Mouse (Mus musculus) spleen, adult 12 weeks (tissue): ENCODE measurements around the gene Nup133.
A peak's percentile ranks its signal among the peaks of the same experiment; 100 is the strongest.

Experiments used
- DNase-seq: peaks from one replicate; pipeline ENCODE4 v3.0.0; 2022; ENCODE audit warnings: low spot score

Nup133 gene

DNA sequence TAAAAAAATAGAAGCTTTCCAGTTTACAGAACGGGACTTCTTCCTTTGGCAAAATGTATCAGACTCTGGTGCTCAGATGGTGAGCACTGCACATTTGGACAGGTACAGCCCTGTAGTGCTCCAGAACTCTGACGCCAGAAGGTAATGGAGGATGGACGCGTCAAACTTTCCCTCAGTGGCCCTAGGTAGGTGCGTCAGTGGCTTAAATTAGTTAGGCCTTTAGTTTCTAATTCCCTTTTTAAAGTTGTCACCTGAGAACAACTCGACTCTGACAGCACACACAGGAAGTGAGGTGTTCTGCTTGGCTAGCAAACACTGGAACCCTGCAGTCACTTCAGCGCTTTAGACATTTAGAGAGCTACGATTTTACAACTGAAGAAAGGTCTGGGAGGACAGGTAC lies 4.6 kb upstream of the Nup133 start:
- DNase-seq: peak; percentile 31

DNA sequence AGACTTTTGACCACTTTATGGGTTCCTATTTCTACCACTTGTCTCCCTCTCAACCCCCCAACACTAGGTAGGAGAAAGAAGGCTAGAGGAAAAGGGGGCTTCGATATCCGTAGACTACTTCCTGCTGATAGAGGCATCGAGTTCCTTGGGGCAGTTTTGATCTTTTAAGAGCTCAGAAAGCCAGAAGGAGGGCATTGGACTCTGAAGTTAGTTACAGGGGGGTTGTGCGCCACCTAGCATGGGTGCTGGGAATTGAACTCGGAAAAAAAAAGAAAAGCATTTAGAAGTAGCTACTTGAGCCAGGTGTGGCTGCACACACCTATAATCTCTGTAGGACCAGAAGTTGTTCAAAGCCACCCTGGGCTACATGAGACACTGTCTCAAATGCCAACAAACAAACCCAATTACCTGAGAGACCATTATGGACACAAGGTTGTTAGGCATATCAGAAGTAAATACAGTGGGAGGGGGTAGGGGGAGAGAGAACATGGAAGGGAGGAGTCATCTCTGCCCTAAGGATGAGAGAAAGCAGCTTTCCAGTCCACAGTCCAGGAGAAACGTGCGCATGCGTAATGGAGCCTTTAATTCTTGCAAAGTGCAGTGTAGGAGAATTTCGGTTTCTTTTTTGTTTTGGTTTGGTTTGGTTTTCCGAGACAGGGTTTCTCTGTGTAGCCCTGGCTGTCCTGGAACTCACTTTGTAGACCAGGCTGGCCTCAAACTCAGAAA lies 1.2 kb upstream of the Nup133 start:
- DNase-seq: peak; percentile 62

DNA sequence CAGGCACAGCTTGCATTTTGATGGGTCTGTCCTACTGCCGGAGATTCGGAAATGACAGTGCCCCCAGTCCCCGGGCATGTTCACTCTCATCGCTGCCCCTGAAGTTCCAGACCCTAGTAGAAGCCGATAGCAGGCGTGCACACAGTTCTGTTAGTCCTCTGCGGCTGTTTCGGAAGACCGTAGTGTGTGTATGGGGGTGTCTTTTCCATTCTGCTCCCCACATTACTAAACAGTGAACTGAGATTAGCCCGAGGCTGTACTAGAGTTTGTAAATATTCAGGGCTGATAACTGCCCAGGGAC lies 571 bp upstream of the Nup133 start:
- DNase-seq: no peak

DNA sequence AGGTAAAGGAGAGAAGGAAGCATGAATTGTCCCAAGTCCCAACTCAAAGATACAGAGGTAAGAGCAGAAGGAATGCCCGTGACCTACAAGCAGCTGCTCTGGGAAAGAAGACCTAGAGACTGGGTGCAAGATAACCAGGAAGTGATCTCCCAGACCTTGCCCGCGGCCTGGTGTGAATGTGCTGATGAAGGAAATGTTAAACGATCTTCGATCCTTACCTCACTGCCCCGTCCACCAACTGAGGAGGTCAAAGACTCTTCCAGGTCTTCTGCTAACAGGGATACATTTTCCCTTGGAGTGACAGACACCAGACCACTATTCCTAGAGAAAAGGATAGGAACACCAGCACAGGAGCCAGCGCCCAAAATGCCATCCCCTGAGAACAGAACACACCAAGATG lies 20.0 kb downstream of the Nup133 start:
- DNase-seq: no peak

DNA sequence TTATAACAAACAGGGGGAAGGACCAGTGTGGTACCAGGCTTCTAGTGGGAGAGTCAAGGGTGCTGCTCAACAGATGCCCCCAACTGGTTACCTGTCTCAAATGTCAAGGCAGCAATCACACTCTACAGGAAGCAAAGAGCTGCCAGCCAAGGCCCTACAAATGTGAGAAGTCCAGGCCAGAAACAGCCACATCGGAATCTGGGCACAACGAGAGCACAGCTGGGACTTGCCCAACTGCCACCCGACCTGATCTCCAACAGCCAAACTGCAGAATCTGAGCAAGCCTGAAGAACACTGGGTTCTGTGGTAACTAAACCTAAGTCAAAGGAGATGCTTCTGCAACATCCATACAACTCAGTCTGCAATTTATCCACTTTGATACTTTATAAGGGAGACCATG lies 23.4 kb downstream of the Nup133 start:
- DNase-seq: no peak

DNA sequence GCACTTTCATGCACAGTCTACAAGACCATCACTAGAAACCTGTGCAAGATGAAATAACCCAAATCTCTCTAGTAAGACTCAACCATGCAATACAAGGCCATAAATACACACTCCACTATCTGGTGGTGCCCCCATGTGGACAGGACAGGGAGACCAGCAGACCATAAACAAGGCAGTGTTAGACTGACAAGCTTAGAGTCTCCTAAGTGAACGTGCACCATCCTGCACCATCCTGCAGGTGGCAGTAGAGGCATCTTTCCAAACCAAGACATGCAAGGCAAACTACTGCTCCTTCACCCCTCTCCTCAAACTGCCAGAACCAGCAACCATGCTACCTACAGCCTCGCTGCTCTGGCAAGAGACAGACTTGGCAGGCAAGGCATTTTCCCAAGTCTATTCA lies 24.3 kb downstream of the Nup133 start:
- peak; percentile 68 for DNase-seq

DNA sequence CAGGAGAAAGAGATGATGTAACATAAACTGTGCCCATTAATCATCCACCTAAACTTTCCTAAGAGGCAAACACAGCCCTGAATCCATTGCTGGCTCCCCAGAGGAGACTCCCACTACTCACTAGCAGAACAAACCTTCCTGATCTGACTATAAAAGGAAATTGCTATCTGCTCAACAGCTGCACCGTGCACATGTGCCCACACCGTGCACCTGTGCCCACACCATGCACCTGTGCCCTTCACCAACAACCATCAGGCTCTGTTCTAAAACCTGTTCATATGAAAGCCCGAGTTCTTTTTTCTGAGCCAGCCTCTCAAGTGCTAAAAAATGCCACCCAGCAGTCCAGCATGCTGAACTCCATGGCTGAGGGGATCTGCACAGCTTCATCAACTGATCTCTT lies 34.4 kb downstream of the Nup133 start:
- DNase-seq: no peak

DNA sequence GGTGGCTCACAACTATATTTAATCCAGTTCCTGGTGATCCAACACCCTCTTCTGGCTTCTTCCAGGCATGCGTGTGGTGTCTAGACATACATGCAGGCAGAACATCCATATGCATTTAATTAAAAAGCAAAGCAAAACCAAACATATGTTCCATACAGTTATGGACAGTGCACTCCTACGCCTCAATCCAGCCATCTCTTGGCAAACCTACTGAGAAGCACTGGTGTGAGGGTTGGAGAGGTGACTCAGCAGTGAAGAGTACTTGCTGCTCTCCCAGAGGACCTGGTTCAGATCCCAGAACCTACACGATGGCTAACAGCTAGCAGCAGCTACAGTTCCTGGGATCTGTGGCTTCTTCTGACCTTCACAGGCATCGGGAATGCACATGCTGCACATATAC lies 36.8 kb downstream of the Nup133 start:
- no peak for DNase-seq

DNA sequence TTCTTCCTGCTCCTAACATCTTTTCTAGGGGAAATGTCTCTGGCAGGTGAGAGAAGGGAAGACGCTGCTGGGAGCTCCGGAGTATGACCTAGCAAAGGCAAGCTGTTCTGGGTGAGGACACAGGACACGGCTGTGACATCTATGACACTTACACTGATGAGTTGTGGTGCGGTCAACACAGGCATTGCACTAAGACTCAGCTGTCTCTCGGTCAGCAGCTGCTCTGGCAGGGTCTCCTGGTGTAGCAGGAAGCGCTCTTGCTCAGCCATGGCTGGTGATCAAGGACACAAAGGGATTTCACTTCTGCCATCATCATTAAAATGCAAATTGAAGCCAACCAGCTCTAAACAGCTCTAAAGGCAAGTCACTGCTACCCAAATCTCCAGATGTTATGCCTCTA lies 41.5 kb downstream of the Nup133 start:
- DNase-seq: no peak

DNA sequence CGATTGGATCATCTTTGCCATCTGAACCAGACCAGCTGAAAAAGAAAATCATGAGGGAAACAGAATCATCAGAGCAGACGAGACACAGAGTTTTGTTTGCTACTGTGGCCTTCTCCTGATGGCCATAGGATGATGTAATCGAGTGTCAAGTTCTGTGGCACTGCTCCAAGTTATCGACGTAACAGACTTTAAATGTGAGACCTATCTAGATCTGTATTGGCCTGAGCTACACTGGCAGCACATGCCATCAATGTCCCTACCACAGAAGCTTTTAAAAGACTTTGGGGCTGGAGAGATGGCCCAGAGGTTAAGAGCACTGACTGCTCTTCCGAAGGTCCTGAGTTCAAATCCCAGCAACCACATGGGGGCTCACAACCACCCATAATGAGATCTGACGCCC lies 46.4 kb downstream of the Nup133 start:
- no peak for DNase-seq

DNA sequence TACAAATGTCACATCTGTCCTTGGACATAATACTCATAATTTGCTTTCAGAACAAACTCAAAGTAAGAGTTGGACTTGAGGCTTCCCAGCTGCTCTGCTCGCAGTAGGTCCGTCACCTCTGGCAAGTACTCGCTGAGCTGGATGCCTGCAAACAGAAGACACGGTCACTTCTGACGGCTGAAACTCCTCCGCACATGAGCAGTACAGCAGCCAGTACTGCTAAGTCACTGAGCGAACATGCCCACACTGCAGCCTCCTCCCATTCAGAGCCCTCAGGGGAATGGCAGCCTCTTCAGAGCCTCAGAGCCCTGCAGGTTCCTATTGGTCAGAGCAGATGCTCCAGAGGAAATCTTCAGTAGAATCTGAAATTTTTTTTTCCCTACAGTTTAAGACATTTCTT lies 49.7 kb downstream of the Nup133 start:
- DNase-seq: no peak

DNA sequence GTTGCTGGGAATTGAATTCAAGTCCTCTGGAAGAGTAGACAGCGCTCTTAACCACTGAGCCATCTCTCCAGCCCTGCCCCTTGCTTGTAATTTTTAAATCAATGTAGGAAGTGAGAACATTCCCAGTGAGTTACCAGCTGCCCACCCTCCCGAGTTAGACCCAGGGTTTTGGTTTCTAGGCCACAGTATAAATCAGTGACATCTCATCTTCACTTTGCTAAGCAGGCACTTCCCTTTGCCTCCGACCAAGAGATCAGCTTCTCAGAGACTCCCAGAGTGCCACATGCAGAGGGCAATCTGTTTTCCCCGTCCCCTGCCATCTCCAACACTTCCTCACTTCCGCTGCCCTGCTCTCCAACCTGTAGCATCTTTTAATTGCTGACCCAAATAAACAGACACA lies 50.5 kb downstream of the Nup133 start:
- no peak for DNase-seq

DNA sequence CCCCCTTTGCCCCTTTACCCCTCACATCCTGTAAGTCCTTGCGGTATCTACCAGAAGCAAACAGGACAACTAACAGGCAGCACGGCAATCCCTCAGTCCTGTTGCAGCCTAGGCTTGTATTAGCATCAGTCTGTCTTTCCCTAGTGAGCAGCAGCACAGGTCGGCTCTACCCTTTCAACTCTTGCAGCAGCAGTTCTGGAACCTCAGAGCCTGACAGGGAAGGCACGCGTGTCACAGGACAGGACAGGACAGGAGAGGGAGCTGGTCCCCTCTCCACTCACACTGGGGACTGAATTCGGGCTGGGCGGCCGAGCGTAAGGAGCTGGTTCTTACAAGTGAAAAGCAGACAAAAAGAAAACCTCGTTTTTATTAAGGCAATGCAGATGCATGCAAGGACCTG lies 52.3 kb downstream of the Nup133 start:
- DNase-seq: no peak

DNA sequence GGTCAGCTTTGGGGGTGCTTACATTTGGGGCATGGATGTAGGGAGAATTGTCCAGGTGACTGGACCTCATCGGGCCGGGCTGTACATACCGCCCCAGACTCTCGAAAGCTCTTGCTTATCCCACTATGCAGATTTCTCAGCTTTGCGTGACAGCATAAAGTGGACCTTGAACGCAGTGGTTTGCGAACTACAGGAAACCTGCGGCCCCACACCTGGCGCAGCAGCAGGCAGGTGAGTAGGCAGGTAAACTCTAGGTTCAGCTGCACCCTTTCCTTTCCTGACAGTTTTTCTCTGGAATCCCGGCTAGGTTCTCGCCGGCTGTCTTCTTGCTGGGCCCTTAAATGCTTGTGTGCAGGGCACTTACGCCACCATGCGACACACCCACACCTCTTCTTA lies 52.7 kb downstream of the Nup133 start:
- no peak for DNase-seq

DNA sequence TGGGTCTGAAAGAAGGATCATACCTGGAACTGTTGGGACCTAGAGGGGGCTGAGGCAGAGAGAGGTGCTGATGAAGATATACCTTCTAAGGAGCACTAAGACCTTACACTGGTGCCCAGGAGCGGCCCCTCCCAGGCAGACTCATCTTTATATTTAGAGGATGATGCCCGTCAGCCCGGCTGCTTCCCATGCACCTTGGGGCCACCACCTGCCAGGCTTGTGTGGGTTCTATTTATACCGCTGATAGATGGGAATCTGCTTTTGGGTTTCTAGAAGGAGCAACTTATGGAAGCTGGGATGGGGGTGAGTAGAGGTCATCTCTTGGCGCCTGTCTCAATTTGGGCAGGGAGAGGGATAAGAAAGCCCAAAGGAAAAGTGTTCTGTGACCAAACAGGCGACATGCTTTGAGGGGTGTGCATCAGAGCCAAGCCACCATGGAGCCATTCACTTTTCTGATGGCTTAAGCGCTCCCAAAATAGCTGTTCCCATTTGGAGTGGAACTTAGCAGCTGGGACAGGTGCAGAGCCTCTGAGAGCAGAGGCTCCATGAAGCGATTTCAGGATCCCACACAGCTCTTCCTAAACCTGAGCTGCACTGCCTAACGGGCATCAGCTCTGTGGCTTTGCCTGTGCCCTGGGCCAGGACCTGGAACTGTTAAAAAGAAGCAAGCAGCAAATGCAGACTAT lies 53.2 kb downstream of the Nup133 start:
- no peak for DNase-seq

DNA sequence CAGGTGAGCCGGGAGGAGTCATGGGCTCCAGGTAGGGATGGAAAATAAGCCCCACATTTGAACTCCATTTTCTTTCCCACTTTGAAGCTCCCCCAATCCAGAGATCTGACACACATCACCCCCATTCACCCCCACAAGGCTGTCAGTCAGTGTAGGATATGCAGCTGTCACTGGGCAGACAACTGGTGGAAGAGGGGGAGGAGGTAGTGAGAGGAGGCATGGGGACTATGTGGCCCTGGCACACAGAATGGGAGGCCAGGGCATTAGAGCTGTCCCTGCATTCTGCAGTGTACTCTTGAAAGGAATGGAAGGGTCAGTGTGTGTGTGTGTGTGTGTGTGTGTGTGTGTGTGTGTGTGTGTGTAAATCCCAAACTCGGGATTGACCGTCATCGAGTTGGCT lies 53.8 kb downstream of the Nup133 start:
- DNase-seq: no peak

DNA sequence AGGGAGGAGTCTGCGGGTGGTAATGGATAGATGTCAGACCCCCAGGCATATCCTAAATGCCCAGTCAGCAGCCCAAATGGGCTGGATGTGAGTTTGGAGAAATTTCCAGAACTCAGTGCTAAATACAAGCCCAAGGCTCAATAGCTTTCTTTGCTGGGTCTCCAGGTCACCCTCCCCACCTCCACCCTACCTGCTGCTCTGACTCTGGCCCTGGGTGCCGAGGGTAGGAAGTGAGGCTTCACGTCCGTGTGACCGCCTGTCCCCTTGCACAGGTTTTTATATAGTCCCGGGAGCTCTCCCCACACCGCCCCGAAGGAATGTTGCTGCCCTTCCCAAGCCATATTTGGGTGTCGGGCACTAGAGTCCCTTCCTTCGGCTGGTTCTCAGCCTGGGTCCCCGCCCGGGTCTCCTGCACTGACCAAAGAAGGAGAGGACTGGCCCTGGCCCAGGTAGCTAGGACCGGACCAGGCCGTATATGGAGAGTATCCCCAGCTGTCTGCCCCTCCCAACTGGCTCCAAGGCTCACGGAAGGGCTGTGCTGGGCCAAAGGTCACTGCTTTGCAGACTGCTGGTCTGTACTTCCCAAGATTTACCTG lies 54.5 kb downstream of the Nup133 start, which contains the start of gene Acta1:
Gene Acta1, minus strand, starts transcription at position 250 of the 596 bp plus-strand sequence.
- no peak for DNase-seq

DNA sequence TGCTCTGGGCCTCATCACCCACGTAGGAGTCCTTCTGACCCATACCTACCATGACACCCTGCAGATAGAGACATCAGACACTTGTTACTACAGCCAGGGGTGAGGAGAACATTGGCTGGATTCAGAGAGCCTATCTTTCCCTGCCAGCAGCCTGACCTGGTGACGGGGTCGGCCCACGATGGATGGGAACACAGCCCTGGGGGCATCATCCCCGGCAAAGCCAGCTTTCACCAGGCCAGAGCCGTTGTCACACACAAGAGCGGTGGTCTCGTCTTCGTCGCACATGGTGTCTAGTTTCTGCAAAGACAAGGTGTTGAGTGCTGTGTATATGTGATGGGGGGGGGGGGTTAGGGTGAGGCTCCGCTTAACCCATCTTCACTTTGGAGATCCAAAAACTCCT lies 55.7 kb downstream of the Nup133 start:
- DNase-seq: no peak

DNA sequence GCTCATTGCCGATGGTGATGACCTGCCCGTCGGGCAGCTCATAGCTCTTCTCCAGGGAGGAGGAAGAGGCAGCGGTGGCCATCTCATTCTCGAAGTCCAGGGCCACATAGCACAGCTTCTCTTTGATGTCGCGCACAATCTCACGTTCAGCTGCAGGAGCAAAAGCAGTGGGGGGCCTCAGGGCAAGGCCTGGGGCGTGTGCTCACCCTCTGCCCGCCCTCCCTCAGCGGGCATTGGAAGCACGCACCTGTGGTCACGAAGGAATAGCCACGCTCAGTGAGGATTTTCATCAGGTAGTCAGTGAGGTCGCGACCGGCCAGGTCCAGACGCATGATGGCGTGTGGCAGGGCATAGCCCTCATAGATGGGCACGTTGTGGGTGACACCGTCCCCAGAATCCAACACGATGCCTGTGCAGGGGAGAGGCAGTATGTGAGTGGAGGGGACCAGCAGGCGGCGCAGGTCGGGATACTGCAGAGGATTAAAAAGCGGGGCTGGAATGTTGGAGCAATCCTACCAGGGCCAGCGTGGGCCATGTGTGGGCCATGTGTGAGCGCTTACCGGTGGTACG lies 56.4 kb downstream of the Nup133 start:
- DNase-seq: no peak

DNA sequence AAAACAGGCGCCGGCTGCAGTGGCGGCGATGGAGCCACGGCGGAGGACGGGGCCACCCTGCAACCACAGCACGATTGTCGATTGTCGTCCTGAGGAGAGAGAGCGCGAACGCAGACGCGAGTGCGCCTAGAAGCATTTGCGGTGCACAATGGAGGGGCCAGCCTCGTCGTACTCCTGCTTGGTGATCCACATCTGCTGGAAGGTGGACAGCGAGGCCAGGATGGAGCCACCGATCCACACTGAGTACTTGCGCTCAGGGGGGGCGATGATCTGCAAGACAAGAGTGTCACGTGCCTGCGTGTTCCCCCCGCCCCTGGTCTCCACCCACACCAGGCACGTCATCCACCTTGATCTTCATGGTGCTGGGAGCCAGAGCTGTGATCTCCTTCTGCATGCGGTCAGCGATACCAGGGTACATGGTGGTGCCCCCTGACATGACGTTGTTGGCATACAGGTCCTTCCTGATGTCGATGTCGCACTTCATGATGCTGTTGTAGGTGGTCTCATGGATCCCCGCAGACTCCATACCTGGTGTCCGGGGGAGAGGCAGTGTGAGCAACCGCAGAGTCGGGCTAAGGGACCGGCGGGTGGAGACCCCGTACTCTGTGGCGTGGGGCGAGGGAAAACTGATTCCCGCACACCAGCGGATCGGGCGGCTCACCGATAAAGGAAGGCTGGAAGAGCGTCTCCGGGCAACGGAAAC lies 57.0 kb downstream of the Nup133 start:
- DNase-seq: no peak

DNA sequence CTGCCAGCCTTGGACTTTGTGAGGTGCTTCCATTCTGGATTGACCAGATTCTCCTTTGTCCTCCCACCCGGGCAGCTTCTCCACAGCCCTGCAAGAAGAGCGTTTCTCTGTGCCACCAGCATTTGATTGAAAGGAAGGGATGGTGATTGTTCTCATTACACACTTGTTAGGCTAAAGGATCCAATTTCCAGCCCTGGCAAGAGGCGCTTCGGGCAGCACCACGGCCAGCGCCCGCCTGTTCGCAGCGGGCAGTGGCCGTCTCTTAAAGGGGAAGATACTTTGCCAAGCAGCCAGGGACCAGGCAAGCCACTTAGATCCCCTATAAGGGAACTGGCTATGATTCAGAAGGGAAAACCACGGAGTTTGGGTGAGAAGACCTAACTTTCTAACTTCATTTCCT lies 57.8 kb downstream of the Nup133 start:
- no peak for DNase-seq

DNA sequence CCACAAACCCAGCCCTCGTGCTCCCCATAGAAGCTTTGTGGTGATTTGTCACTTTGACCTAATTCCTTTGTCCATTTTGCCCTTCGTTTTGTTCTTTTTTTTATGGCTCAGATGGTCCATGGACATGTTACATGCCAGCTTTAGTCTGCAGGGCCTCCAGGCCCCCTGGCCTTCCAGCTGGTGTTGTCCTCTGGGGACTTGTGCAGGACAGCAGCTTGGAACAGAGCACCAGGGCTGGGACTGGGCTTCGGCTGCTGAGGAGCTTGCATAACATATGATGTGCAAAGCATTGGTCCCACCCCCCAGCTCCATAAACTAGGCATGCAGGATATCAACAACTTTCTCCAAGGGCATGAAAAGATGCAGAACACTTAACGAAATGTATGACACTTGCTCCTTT lies 59.3 kb downstream of the Nup133 start:
- DNase-seq: no peak

DNA sequence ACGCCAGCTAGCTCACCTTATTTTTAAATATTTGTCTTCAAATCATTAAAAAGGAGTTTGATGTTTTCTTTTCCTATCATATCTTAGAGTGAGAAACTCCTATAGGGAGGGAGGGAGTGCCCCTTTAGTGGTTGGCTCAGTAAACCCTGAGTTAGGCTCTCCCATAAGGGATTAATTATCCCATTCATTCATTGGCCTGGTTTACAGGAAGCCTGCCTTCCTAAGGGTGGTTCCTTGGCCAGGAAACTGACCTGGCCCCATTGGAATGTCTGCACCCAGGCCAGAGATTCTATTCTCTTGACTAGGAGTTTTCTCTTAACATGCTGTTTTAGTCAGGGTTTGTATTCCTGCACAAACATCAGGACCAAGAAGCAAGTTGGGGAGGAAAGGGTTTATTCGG lies 61.1 kb downstream of the Nup133 start:
- no peak for DNase-seq
